Mouse (Mus musculus): Measurements from ENCODE around the gene Ndufs2. TPM values are rescaled to one million over a fixed set of nuclear protein-coding genes. Genes with fewer than 3 reads are reported as not detected.

Ndufs2 gene
- polyA plus RNA-seq, 1 experiment: 86.0 TPM

DNA sequence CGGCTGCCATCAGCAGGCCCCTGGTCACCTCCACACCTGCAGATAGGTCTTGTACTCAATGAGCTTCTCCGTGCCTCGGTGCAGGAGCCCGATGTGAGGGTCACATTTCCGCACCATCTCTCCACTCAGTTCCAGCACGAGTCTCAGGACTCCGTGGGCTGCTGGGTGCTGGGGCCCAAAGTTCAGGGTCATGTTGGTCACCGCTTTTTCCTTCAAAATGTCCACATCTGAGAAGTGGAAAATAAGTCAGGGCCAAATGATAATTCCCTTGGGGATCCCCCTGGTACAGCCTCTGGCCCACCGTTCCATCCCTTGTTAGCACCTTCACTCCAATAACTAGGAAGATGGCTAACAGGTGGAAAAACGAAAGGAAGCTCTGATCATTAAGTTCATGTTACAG, 10.3 kb downstream of the Ndufs2 start:
- H3K27ac ChIP-seq (ENCODE audit: control insufficient read depth, insufficient read depth, low read depth, low read length): peak overlapping the region; percentile 21; the same call in 1 of the 2 replicates
- TF ChIP-seq CTCF (IDR thresholded peaks at IDR 0.05; ENCODE audit: control insufficient read depth, insufficient read depth, insufficient replicate concordance, low read depth, low read length) (no peak), POLR2A (IDR thresholded peaks at IDR 0.05; ENCODE audit: control insufficient read depth, low read depth, low read length) (no peak)
- no peaks in the 10 kb centered on the region; the same call in 1 of the 2 replicates for H3K4me1 ChIP-seq (ENCODE audit: control insufficient read depth, insufficient read depth, low read length)
- H3K36me3 ChIP-seq (ENCODE audit: control insufficient read depth, insufficient read depth, low read length): peaks cover 6% of the 10 kb centered on the region
- no peak overlapping the region for H3K4me3 ChIP-seq (ENCODE audit: control insufficient read depth, low read depth, low read length)
- no peaks in the 10 kb centered on the region for H3K27me3 ChIP-seq (ENCODE audit: control insufficient read depth, insufficient read depth, low read length)

- no peaks in the 10 kb centered on the region; the same call in 1 of the 2 replicates for H3K4me1 ChIP-seq (ENCODE audit: control insufficient read depth, insufficient read depth, low read length)
- H3K36me3 ChIP-seq (ENCODE audit: control insufficient read depth, insufficient read depth, low read length): peaks cover 7% of the 10 kb centered on the region
- peak overlapping the region; percentile 21; the same call in 1 of the 2 replicates for H3K27ac ChIP-seq (ENCODE audit: control insufficient read depth, insufficient read depth, low read depth, low read length)
- no peaks in the 10 kb centered on the region for H3K27me3 ChIP-seq (ENCODE audit: control insufficient read depth, insufficient read depth, low read length)
- H3K4me3 ChIP-seq (ENCODE audit: control insufficient read depth, low read depth, low read length): no peak overlapping the region
- TF ChIP-seq POLR2A (IDR thresholded peaks at IDR 0.05; ENCODE audit: control insufficient read depth, low read depth, low read length) (no peak), CTCF (IDR thresholded peaks at IDR 0.05; ENCODE audit: control insufficient read depth, insufficient read depth, insufficient replicate concordance, low read depth, low read length) (no peak)
These were observed 11.0 kb downstream of the Ndufs2 start for GRCm38 (mm10) chr1:171239992-171240744.

DNA sequence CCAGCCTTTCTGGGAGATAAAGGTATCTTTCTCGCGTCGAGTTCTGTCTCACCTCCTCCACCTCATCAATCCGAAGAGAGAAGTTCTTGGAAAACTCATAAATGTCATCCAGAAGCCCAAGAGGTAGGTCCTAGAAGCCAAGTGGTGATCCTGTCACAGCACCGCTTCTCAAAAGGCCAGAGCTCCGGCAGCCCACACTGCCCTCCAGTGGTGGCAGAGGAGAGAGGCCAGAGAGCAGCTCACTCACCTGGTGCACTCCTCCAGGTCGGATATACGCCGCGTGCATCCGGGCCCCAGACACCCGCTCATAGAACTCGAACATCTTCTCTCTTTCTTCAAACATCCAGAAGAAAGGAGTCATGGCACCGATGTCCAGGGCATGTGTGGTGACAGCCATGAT, 12.7 kb downstream of the Ndufs2 start:
- TF ChIP-seq CTCF (IDR thresholded peaks at IDR 0.05; ENCODE audit: control insufficient read depth, insufficient read depth, insufficient replicate concordance, low read depth, low read length) (peak; percentile 67; the same call in 1 of the 2 replicates), POLR2A (IDR thresholded peaks at IDR 0.05; ENCODE audit: control insufficient read depth, low read depth, low read length) (no peak)
- Histone ChIP-seq H3K27me3 (ENCODE audit: control insufficient read depth, insufficient read depth, low read length) (no peaks in the 10 kb centered on the region), H3K27ac (ENCODE audit: control insufficient read depth, insufficient read depth, low read depth, low read length) (no peak overlapping the region), H3K4me1 (ENCODE audit: control insufficient read depth, insufficient read depth, low read length) (peaks cover 2% of the 10 kb centered on the region; the same call in 1 of the 2 replicates), H3K4me3 (ENCODE audit: control insufficient read depth, low read depth, low read length) (no peak overlapping the region), H3K36me3 (ENCODE audit: control insufficient read depth, insufficient read depth, low read length) (peaks cover 7% of the 10 kb centered on the region)

DNA sequence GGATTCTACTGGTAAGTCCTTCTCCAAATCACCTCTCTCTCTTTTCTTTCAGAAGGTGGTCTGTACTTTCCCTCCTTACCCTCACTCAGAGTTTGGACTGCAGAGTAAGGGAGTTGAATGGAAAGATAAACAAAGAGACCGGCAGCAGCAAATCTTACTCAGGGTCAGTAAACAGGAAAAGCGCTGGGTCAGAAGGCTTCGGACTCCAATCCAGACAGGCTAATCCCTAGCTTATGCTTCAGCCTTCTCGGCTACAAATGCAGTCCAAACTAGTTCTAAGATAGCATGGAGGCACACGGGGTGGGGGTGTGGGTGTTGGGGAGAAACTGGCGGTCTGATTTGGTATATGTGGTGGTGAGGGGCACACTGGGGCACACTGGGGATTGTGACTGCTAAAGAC, 13.8 kb downstream of the Ndufs2 start:
- no peak for TF ChIP-seq CTCF (IDR thresholded peaks at IDR 0.05; ENCODE audit: control insufficient read depth, insufficient read depth, insufficient replicate concordance, low read depth, low read length)
- TF ChIP-seq POLR2A (IDR thresholded peaks at IDR 0.05; ENCODE audit: control insufficient read depth, low read depth, low read length): no peak
- peaks cover 2% of the 10 kb centered on the region; the same call in 1 of the 2 replicates for H3K4me1 ChIP-seq (ENCODE audit: control insufficient read depth, insufficient read depth, low read length)
- H3K27me3 ChIP-seq (ENCODE audit: control insufficient read depth, insufficient read depth, low read length): no peaks in the 10 kb centered on the region
- H3K27ac ChIP-seq (ENCODE audit: control insufficient read depth, insufficient read depth, low read depth, low read length): no peak overlapping the region
- peaks cover 7% of the 10 kb centered on the region for H3K36me3 ChIP-seq (ENCODE audit: control insufficient read depth, insufficient read depth, low read length)
- no peak overlapping the region for H3K4me3 ChIP-seq (ENCODE audit: control insufficient read depth, low read depth, low read length)

- no peak for TF ChIP-seq POLR2A (IDR thresholded peaks at IDR 0.05; ENCODE audit: control insufficient read depth, low read depth, low read length)
- no peak for TF ChIP-seq CTCF (IDR thresholded peaks at IDR 0.05; ENCODE audit: control insufficient read depth, insufficient read depth, insufficient replicate concordance, low read depth, low read length)
These were observed 15.4 kb downstream of the Ndufs2 start for GRCm38 (mm10) chr1:171235791-171236190.

GRCm38 (mm10) chr1:171234538-171234937, 16.6 kb downstream of the Ndufs2 start:
- peaks cover 2% of the 10 kb centered on the region; the same call in 1 of the 2 replicates for H3K4me1 ChIP-seq (ENCODE audit: control insufficient read depth, insufficient read depth, low read length)
- TF ChIP-seq POLR2A (IDR thresholded peaks at IDR 0.05; ENCODE audit: control insufficient read depth, low read depth, low read length) (no peak), CTCF (IDR thresholded peaks at IDR 0.05; ENCODE audit: control insufficient read depth, insufficient read depth, insufficient replicate concordance, low read depth, low read length) (no peak)
- H3K27ac ChIP-seq (ENCODE audit: control insufficient read depth, insufficient read depth, low read depth, low read length): peak overlapping the region; percentile 72
- H3K36me3 ChIP-seq (ENCODE audit: control insufficient read depth, insufficient read depth, low read length): peaks cover 7% of the 10 kb centered on the region
- H3K27me3 ChIP-seq (ENCODE audit: control insufficient read depth, insufficient read depth, low read length): no peaks in the 10 kb centered on the region
- H3K4me3 ChIP-seq (ENCODE audit: control insufficient read depth, low read depth, low read length): no peak overlapping the region

More at GRCm38 (mm10) chr1:171235791-171236190, 15.4 kb downstream of the Ndufs2 start:
- Histone ChIP-seq H3K4me1 (ENCODE audit: control insufficient read depth, insufficient read depth, low read length) (peaks cover 2% of the 10 kb centered on the region; the same call in 1 of the 2 replicates), H3K27ac (ENCODE audit: control insufficient read depth, insufficient read depth, low read depth, low read length) (no peak overlapping the region), H3K27me3 (ENCODE audit: control insufficient read depth, insufficient read depth, low read length) (no peaks in the 10 kb centered on the region), H3K36me3 (ENCODE audit: control insufficient read depth, insufficient read depth, low read length) (peaks cover 7% of the 10 kb centered on the region), H3K4me3 (ENCODE audit: control insufficient read depth, low read depth, low read length) (no peak overlapping the region)

GRCm38 (mm10) chr1:171234126-171234525, 17.1 kb downstream of the Ndufs2 start, which contains the start of gene Fcer1g:
TSS of gene Fcer1g (minus strand) at chr1:171234365.
- peaks cover 7% of the 10 kb centered on the region for H3K36me3 ChIP-seq (ENCODE audit: control insufficient read depth, insufficient read depth, low read length)
- TF ChIP-seq CTCF (IDR thresholded peaks at IDR 0.05; ENCODE audit: control insufficient read depth, insufficient read depth, insufficient replicate concordance, low read depth, low read length): no peak
- 0 out of 2 replicates have a peak, but pooled peaks have one; percentile 12 for TF ChIP-seq POLR2A (IDR thresholded peaks at IDR 0.05; ENCODE audit: control insufficient read depth, low read depth, low read length)
- H3K27me3 ChIP-seq (ENCODE audit: control insufficient read depth, insufficient read depth, low read length): no peaks in the 10 kb centered on the region
- H3K4me1 ChIP-seq (ENCODE audit: control insufficient read depth, insufficient read depth, low read length): peaks cover 2% of the 10 kb centered on the region; the same call in 1 of the 2 replicates
- H3K27ac ChIP-seq (ENCODE audit: control insufficient read depth, insufficient read depth, low read depth, low read length): peak within 1 kb of the TSS; percentile 88
- no peak within 1 kb of the TSS; the same call in 1 of the 2 replicates for H3K4me3 ChIP-seq (ENCODE audit: control insufficient read depth, low read depth, low read length)
